Mouse (Mus musculus): ENCODE results near the gene Prrt3.

GRCm38 (mm10) chr6:113464040-113464439, 37.7 kb downstream of the Prrt3 start:
- no peak for TF ChIP-seq REST (IDR thresholded peaks at IDR 0.05; ENCODE audit: insufficient read depth, insufficient read length)
- no peak for TF ChIP-seq POLR2A (IDR thresholded peaks at IDR 0.05; ENCODE audit: insufficient read length, low read depth)
- no peak for TF ChIP-seq CEBPB (IDR thresholded peaks at IDR 0.05; ENCODE audit: insufficient read depth, poor library complexity, severe bottlenecking)
- no peak for TF ChIP-seq USF1 (IDR thresholded peaks at IDR 0.05; ENCODE audit: low read depth)
- no peak for TF ChIP-seq MYOD1 (IDR thresholded peaks at IDR 0.05; ENCODE audit: control insufficient read depth in 1 of 3, insufficient read length in 2 of 3, low read depth in 2 of 3)
- TF ChIP-seq MAX (IDR thresholded peaks at IDR 0.05; ENCODE audit: low read depth), result no peak
- TF ChIP-seq TCF12 (IDR thresholded peaks at IDR 0.05; ENCODE audit: insufficient read depth, poor library complexity, severe bottlenecking), result no peak
- TF ChIP-seq E2F4 (IDR thresholded peaks at IDR 0.05; ENCODE audit: insufficient read depth), result no peak
- TF ChIP-seq MYOG (IDR thresholded peaks at IDR 0.05; ENCODE audit: control insufficient read depth in 1 of 3, insufficient read depth in 1 of 3, insufficient read length in 2 of 3, low read depth in 2 of 3), result no peak
